Mouse (Mus musculus) B cell, adult 67 days (primary cell): Measurements from ENCODE around the gene Cela2a. TPM values are rescaled to one million over a fixed set of nuclear protein-coding genes. Genes with fewer than 3 reads are reported as not detected.

Experiments used
- total RNA-seq, 2 experiments: library from RNA; stranded (reverse); gene quantifications; 4 replicates each; pipeline ENCODE4 v1.2.4; 2023

Cela2a gene
- total RNA-seq, result not detected

GRCm38 (mm10) chr4:141826060-141826459, at the start of gene Cela2a:
TSS of gene Cela2a (minus strand) at chr4:141826160.

DNA sequence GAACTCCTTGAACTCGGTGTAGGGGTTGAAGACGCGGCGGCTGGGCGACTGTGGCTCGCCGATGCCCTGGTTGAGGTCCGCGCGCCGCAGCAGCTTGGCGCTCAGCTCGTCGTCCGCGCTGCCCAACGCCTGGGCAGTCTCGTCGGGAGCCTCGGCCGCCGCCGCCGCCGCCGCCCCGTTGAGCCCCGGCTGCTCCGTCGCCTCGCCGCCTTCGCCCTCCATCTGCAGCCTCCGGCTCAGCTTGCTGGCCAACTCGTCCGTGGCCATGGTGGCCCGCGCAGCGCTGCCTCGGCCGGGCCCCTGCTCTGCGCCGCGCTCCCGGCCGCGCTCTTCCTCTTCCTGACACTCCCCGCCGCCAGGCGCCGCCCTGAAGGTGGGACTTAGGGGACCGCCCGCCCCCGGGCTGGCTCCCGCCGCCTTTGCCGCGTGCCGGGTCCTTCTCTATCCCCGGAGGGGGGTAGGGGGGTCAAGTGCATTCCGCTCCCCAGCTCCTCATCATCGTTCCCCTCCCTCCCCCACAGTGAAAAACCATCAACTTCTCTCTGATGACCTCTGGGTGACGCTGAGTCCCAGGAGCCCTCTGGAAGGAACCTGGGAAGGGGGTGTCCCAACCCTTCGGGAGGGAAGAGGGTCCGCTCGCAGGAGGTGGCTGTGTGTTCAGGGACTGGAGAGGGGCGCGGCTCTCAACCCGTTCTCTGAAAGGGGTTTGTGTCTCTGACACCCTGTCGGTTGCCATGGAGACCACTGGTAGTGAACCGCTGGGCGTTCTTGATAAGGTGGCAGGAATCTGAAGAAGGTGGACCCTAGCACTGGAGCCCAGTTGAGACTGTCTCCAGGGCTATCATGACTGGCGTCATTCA, 48.9 kb upstream of the Cela2a start, which contains the start of gene Efhd2:
Gene Efhd2, minus strand, starts transcription at position 320 of the 860 bp plus-strand sequence.

DNA sequence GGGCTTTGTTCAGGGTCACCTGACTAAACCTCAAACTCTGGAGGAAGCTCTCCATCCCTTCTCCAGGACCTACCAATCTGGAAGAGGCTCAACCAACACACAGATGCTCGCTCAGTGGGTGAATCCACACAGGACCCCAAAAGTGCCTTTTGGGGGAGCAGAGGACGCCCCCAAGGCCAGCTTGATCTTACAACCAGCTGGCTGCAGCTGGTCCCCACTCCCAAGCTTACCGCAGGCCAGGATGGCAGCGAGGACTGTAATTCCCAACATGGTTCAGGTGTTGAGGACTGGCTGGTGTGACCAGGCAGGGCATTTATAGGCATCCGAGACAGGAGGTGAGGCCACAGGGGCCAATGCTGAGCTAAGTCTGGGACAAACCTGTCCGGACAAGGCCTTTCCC, 20.0 kb upstream of the Cela2a start, which contains the start of gene Ctrc:
Gene Ctrc, minus strand, starts transcription at position 361 of the 400 bp plus-strand sequence.

GRCm38 (mm10) chr4:141793282-141794151, 32.4 kb downstream of the Cela2a start, which contains the start of gene Casp9:
TSS of gene Casp9 (plus strand) at chr4:141793612.

DNA sequence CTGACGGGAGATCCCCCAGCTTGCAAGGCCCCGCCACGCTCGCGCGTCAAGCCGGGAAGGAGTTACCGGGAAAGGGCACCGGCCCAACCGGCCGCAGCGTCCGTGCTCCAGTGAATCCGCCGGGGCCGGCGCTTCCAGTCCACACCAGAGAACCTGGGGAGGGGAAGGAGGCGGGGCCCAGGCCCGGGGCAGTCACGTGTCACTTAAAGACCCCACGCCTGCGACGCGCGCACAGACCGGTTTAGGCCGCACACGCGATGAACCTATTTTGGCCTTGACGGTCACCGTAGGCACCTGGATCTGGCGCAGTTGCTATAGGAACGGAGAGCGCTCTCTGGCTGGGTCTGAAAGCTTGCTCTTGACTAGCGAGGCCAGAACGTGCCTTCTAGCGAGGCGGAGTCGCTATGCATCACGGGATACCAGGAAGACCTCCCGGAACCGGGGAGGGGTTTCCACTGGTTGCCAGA, 35.4 kb downstream of the Cela2a start, which contains the start of gene Dnajc16:
Gene Dnajc16, minus strand, starts transcription at position 408 of the 467 bp plus-strand sequence.

Other genes with a start within 250 kb of the Cela2a start
- under 1 TPM in 1 of 2 experiments, not detected in 1; 0.17 TPM for gene Fblim1, start 220.1 kb downstream of the Cela2a start, total RNA-seq
- not detected for gene Tmem82, start 207.5 kb downstream of the Cela2a start, total RNA-seq
- gene Slc25a34, start 202.3 kb downstream of the Cela2a start, total RNA-seq, result not detected
- 10 to 100 TPM; 33.5 to 34.3 TPM for gene Plekhm2, start 161.3 kb downstream of the Cela2a start, total RNA-seq
- 1 to 10 TPM in 1 of 2 experiments, not detected in 1; 2.9 TPM for gene Rsc1a1, start 140.6 kb downstream of the Cela2a start, total RNA-seq
- gene Ddi2, start 102.7 kb downstream of the Cela2a start, total RNA-seq, result 10 to 100 TPM; 51.1 to 52.2 TPM
- not detected for gene Agmat, start 79.5 kb downstream of the Cela2a start, total RNA-seq
- 10 to 100 TPM; 14.6 to 17.2 TPM for gene Dnajc16, start 35.2 kb downstream of the Cela2a start, total RNA-seq
- 10 to 100 TPM; 25.4 to 28.3 TPM for gene Casp9, start 32.5 kb downstream of the Cela2a start, total RNA-seq
- not detected for gene Ctrc, start 20.2 kb upstream of the Cela2a start, total RNA-seq
- 10 to 100 TPM; 30.2 to 31.4 TPM for gene Efhd2, start 48.8 kb upstream of the Cela2a start, total RNA-seq
- gene Fhad1, start 188.9 kb upstream of the Cela2a start, total RNA-seq, result not detected